Mouse (Mus musculus) layer of hippocampus, adult 2 months (tissue): ENCODE results near the gene Tent5c. TPM values are rescaled to one million over a fixed set of nuclear protein-coding genes. Genes with fewer than 3 reads are reported as not detected.
A peak's percentile ranks its signal among the peaks of the same experiment; 100 is the strongest.

Experiments
- DNase-seq, 2 experiments: peaks; one replicate each; pipeline ENCODE4 v3.0.0; 2022; ENCODE audit warnings: low spot score in 2 of 2
- H3K27ac ChIP-seq: fragments of 200-600 bp; 2 replicates; pipeline ENCODE4 v1.8.1; 2022
- H3K4me3 ChIP-seq: fragments of 200-600 bp; 2 replicates; pipeline ENCODE4 v1.8.1; 2022; ENCODE audit warnings: mild to moderate bottlenecking
- CTCF ChIP-seq: fragments of 200-600 bp; conservative IDR thresholded peaks from 2 replicates; pipeline ENCODE4 v1.8.1; 2022; ENCODE audit warnings: antibody characterized with exemption, mild to moderate bottlenecking, moderate library complexity
- total RNA-seq, 2 experiments: library from RNA; stranded (reverse); gene quantifications; 2 replicates each; pipeline ENCODE4 v1.2.3; 2021

Gene Tent5c
- total RNA-seq, 2 experiments from 2014 or later = 2.3 to 2.4 TPM

GRCm38 (mm10) chr3:100506715-100507114 lies 17.6 kb upstream of the Tent5c start:
- Histone ChIP-seq H3K4me3 (no peak overlapping the region), H3K27ac (no peak overlapping the region)
- DNase-seq = no peak
- TF ChIP-seq CTCF = no peak

- no peak for TF ChIP-seq CTCF
- no peak overlapping the region for H3K27ac ChIP-seq
- DNase-seq = no peak
- no peak overlapping the region for H3K4me3 ChIP-seq
Observed at GRCm38 (mm10) chr3:100503882-100504281, 14.8 kb upstream of the Tent5c start.

GRCm38 (mm10) chr3:100502516-100502915 lies 13.4 kb upstream of the Tent5c start:
- TF ChIP-seq CTCF = no peak
- H3K27ac ChIP-seq = no peak overlapping the region
- no peak for DNase-seq
- no peak overlapping the region for H3K4me3 ChIP-seq

GRCm38 (mm10) chr3:100501899-100502298 lies 12.8 kb upstream of the Tent5c start:
- TF ChIP-seq CTCF = no peak
- Histone ChIP-seq H3K4me3 (no peak overlapping the region), H3K27ac (no peak overlapping the region)
- DNase-seq = no peak

- no peak overlapping the region for H3K27ac ChIP-seq
- DNase-seq = no peak
- no peak for TF ChIP-seq CTCF
- no peak overlapping the region for H3K4me3 ChIP-seq
Observed at GRCm38 (mm10) chr3:100496081-100496480, 7.0 kb upstream of the Tent5c start.

GRCm38 (mm10) chr3:100495456-100495855 lies 6.3 kb upstream of the Tent5c start:
- no peak for TF ChIP-seq CTCF
- Histone ChIP-seq H3K4me3 (no peak overlapping the region), H3K27ac (no peak overlapping the region)
- no peak for DNase-seq

- no peak for TF ChIP-seq CTCF
- no peak overlapping the region for H3K4me3 ChIP-seq
- no peak for DNase-seq
- no peak overlapping the region for H3K27ac ChIP-seq
Observed at GRCm38 (mm10) chr3:100494912-100495311, 5.8 kb upstream of the Tent5c start.

GRCm38 (mm10) chr3:100490010-100490300 lies 831 bp upstream of the Tent5c start:
- no peak overlapping the region for H3K4me3 ChIP-seq
- DNase-seq = no peak
- no peak overlapping the region for H3K27ac ChIP-seq
- no peak for TF ChIP-seq CTCF

GRCm38 (mm10) chr3:100488251-100489132 lies 632 bp downstream of the Tent5c start:
- H3K27ac ChIP-seq = peak overlapping the region; percentile 40; the same call in 1 of the 2 replicates
- peak in 1 of 2 experiments; percentile 49 for DNase-seq
- H3K4me3 ChIP-seq = peak overlapping the region; percentile 72
- TF ChIP-seq CTCF = no peak

GRCm38 (mm10) chr3:100487046-100487445 lies 2.1 kb downstream of the Tent5c start:
- H3K4me3 ChIP-seq = no peak overlapping the region
- no peak for DNase-seq
- TF ChIP-seq CTCF = no peak

GRCm38 (mm10) chr3:100485390-100486132 lies 3.6 kb downstream of the Tent5c start:
- TF ChIP-seq CTCF = no peak
- no peak for DNase-seq
- Histone ChIP-seq H3K4me3 (no peak overlapping the region), H3K27ac (no peak overlapping the region)

More at GRCm38 (mm10) chr3:100487046-100487445, 2.1 kb downstream of the Tent5c start:
- H3K27ac ChIP-seq = no peak overlapping the region

- Histone ChIP-seq H3K27ac (no peak overlapping the region), H3K4me3 (no peak overlapping the region)
- TF ChIP-seq CTCF = no peak
- DNase-seq = no peak
Observed at GRCm38 (mm10) chr3:100482971-100483610, 6.0 kb downstream of the Tent5c start.

GRCm38 (mm10) chr3:100482324-100482911 lies 6.7 kb downstream of the Tent5c start:
- no peak overlapping the region for H3K4me3 ChIP-seq
- no peak overlapping the region for H3K27ac ChIP-seq
- TF ChIP-seq CTCF = no peak
- no peak for DNase-seq
